Mouse (Mus musculus) lung, postnatal 0 days (tissue): ENCODE data around the gene Sgk2.

Source experiments
- CTCF ChIP-seq: IDR thresholded peaks from 2 replicates; pipeline ENCODE4 v1.5.1; 2016; ENCODE audit warnings: antibody characterized with exemption, mild to moderate bottlenecking
- EP300 ChIP-seq: IDR thresholded peaks from 2 replicates; pipeline ENCODE4 v1.6.1; 2016; ENCODE audit warnings: antibody characterized with exemption, mild to moderate bottlenecking, control low read depth

GRCm38 (mm10) chr2:162948221-162948620 lies 38.9 kb upstream of the Sgk2 start:
- TF ChIP-seq EP300 (no peak), CTCF (no peak)
